Mouse (Mus musculus): ENCODE measurements around the gene Zfp683. TPM values are rescaled to one million over a fixed set of nuclear protein-coding genes. Genes with fewer than 3 reads are reported as not detected.

The Zfp683 gene
- total RNA-seq, 1 experiment, result not detected

GRCm38 (mm10) chr4:134061166-134061830 lies 7.7 kb downstream of the Zfp683 start:
- DNase-seq (ENCODE audit: low read depth, low spot score), result peak; percentile 55
- Histone ChIP-seq H3K9me3 (ENCODE audit: control insufficient read depth, insufficient read depth, low read depth, low read length) (no peaks in the 10 kb centered on the region), H3K27ac (ENCODE audit: insufficient read depth, low read depth, low read length, poor library complexity, severe bottlenecking) (peak overlapping the region; percentile 31; the same call in 1 of the 2 replicates), H3K4me3 (ENCODE audit: insufficient read depth in 1 of 2, low read depth in 1 of 2, low read length in 2 of 2, poor library complexity in 1 of 2, severe bottlenecking in 1 of 2) (no peak overlapping the region), H3K4me1 (ENCODE audit: control insufficient read depth in 2 of 2, insufficient read depth in 2 of 2, low read length in 2 of 2, poor library complexity in 1 of 2) (peaks cover 6 to 35% of the 10 kb centered on the region in 2 experiments), H3K36me3 (ENCODE audit: control insufficient read depth, insufficient read depth, low read length, poor library complexity, severe bottlenecking) (no peaks in the 10 kb centered on the region), H3K9ac (ENCODE audit: insufficient read depth, low read depth, low read length, poor library complexity, severe bottlenecking) (no peak overlapping the region)
- in situ Hi-C loops (cut with MboI; ENCODE audit: low sequenced_read_pairs in 2 of 2, unreplicated experiment in 2 of 2), result no loop called here
- no peak for TF ChIP-seq CHD2 (IDR thresholded peaks at IDR 0.05; ENCODE audit: low read depth, low read length)
- TF ChIP-seq MAFK (IDR thresholded peaks at IDR 0.05; ENCODE audit: insufficient read depth, low read depth, low read length), result no peak
- TF ChIP-seq ZC3H11A (IDR thresholded peaks at IDR 0.05; ENCODE audit: borderline replicate concordance, low read depth, low read length), result no peak
- no peak for TF ChIP-seq HCFC1 (IDR thresholded peaks at IDR 0.05; ENCODE audit: borderline replicate concordance, insufficient read depth, low read length)
- TF ChIP-seq ZNF384 (IDR thresholded peaks at IDR 0.05; ENCODE audit: low read depth, low read length), result no peak

- Histone ChIP-seq H3K9ac (ENCODE audit: insufficient read depth, low read depth, low read length, poor library complexity, severe bottlenecking) (no peak overlapping the region), H3K4me3 (ENCODE audit: insufficient read depth in 1 of 2, low read depth in 1 of 2, low read length in 2 of 2, poor library complexity in 1 of 2, severe bottlenecking in 1 of 2) (no peak overlapping the region), H3K4me1 (ENCODE audit: control insufficient read depth in 2 of 2, insufficient read depth in 2 of 2, low read length in 2 of 2, poor library complexity in 1 of 2) (peaks cover 6 to 35% of the 10 kb centered on the region in 2 experiments), H3K9me3 (ENCODE audit: control insufficient read depth, insufficient read depth, low read depth, low read length) (no peaks in the 10 kb centered on the region), H3K36me3 (ENCODE audit: control insufficient read depth, insufficient read depth, low read length, poor library complexity, severe bottlenecking) (no peaks in the 10 kb centered on the region), H3K27ac (ENCODE audit: insufficient read depth, low read depth, low read length, poor library complexity, severe bottlenecking) (peak overlapping the region; percentile 31; the same call in 1 of the 2 replicates)
- no peak for TF ChIP-seq MAFK (IDR thresholded peaks at IDR 0.05; ENCODE audit: insufficient read depth, low read depth, low read length)
- no peak for TF ChIP-seq CHD2 (IDR thresholded peaks at IDR 0.05; ENCODE audit: low read depth, low read length)
- no peak for TF ChIP-seq ZNF384 (IDR thresholded peaks at IDR 0.05; ENCODE audit: low read depth, low read length)
- TF ChIP-seq ZC3H11A (IDR thresholded peaks at IDR 0.05; ENCODE audit: borderline replicate concordance, low read depth, low read length), result no peak
- TF ChIP-seq HCFC1 (IDR thresholded peaks at IDR 0.05; ENCODE audit: borderline replicate concordance, insufficient read depth, low read length), result no peak
- in situ Hi-C loops (cut with MboI; ENCODE audit: low sequenced_read_pairs in 2 of 2, unreplicated experiment in 2 of 2), result no loop called here
- DNase-seq (ENCODE audit: low read depth, low spot score), result no peak
Measured at GRCm38 (mm10) chr4:134061944-134062446, 8.4 kb downstream of the Zfp683 start.

DNA sequence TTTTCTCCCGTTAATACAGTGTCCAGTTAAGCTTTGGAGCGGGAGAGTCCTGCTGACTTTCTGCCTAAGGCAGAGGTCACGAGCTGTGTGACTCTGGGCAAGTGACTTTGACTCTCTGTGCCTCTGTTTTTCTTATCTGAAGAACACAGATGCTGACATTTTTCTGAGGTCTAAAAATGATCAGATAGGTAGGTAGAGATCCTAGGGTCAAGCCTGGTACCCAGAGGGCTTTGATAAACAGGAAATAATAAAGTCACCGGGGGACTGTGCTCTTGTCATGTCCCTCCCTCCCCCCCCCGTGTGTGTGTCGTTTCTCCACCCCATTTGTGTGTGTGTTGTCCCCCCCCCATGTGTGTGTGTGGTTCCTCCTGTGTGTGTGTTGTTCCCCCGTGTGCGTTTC lies 8.9 kb downstream of the Zfp683 start:
- Histone ChIP-seq H3K4me3 (ENCODE audit: insufficient read depth in 1 of 2, low read depth in 1 of 2, low read length in 2 of 2, poor library complexity in 1 of 2, severe bottlenecking in 1 of 2) (no peak overlapping the region), H3K9ac (ENCODE audit: insufficient read depth, low read depth, low read length, poor library complexity, severe bottlenecking) (no peak overlapping the region), H3K27ac (ENCODE audit: insufficient read depth, low read depth, low read length, poor library complexity, severe bottlenecking) (no peak overlapping the region), H3K9me3 (ENCODE audit: control insufficient read depth, insufficient read depth, low read depth, low read length) (no peaks in the 10 kb centered on the region), H3K36me3 (ENCODE audit: control insufficient read depth, insufficient read depth, low read length, poor library complexity, severe bottlenecking) (no peaks in the 10 kb centered on the region), H3K4me1 (ENCODE audit: control insufficient read depth in 2 of 2, insufficient read depth in 2 of 2, low read length in 2 of 2, poor library complexity in 1 of 2) (peaks cover 7 to 40% of the 10 kb centered on the region in 2 experiments)
- no peak for TF ChIP-seq ZNF384 (IDR thresholded peaks at IDR 0.05; ENCODE audit: low read depth, low read length)
- TF ChIP-seq CHD2 (IDR thresholded peaks at IDR 0.05; ENCODE audit: low read depth, low read length), result no peak
- TF ChIP-seq HCFC1 (IDR thresholded peaks at IDR 0.05; ENCODE audit: borderline replicate concordance, insufficient read depth, low read length), result no peak
- no peak for TF ChIP-seq ZC3H11A (IDR thresholded peaks at IDR 0.05; ENCODE audit: borderline replicate concordance, low read depth, low read length)
- no peak for TF ChIP-seq MAFK (IDR thresholded peaks at IDR 0.05; ENCODE audit: insufficient read depth, low read depth, low read length)
- in situ Hi-C loops (cut with MboI; ENCODE audit: low sequenced_read_pairs in 2 of 2, unreplicated experiment in 2 of 2), result no loop called here
- no peak for DNase-seq (ENCODE audit: low read depth, low spot score)

DNA sequence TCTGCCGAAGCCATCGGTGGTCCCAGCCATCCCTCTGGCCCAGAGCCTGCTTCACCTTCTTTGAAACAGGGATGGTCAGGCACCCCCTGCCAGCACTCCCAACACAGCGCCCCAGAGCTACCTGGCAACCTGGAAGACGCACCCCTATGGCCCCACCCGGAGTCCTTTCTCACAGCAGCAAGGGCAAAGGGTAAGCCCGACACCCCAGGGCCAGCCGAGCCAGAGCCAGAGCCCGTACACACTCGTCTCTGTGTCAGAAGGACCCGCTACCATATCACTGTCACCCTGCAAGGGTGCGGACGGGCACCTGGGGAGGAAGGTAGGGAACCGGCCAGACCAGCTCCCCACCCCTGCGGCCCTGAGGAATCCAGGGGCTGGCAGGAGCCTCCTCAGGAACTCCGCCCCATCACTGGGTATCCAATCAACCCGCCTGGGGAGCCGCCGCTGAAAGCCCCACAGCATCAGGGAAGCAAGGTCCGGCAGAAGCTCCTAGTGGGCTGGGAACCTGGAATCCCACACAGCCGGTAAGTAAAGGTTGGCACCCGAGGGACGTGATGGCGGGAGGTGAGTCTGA lies 11.9 kb downstream of the Zfp683 start:
- TF ChIP-seq MAFK (IDR thresholded peaks at IDR 0.05; ENCODE audit: insufficient read depth, low read depth, low read length) (no peak), ZC3H11A (IDR thresholded peaks at IDR 0.05; ENCODE audit: borderline replicate concordance, low read depth, low read length) (no peak), CHD2 (IDR thresholded peaks at IDR 0.05; ENCODE audit: low read depth, low read length) (no peak), ZNF384 (IDR thresholded peaks at IDR 0.05; ENCODE audit: low read depth, low read length) (no peak), HCFC1 (IDR thresholded peaks at IDR 0.05; ENCODE audit: borderline replicate concordance, insufficient read depth, low read length) (no peak)
- peaks cover 12 to 45% of the 10 kb centered on the region in 2 experiments; a peak in 3 of 4 replicates for H3K4me1 ChIP-seq (ENCODE audit: control insufficient read depth in 2 of 2, insufficient read depth in 2 of 2, low read length in 2 of 2, poor library complexity in 1 of 2)
- peak overlapping the region; percentile 37; the same call in 1 of the 2 replicates for H3K9ac ChIP-seq (ENCODE audit: insufficient read depth, low read depth, low read length, poor library complexity, severe bottlenecking)
- peak overlapping the region; percentile 54 to 56; a peak in 3 of 4 replicates for H3K4me3 ChIP-seq (ENCODE audit: insufficient read depth in 1 of 2, low read depth in 1 of 2, low read length in 2 of 2, poor library complexity in 1 of 2, severe bottlenecking in 1 of 2)
- no peaks in the 10 kb centered on the region for H3K9me3 ChIP-seq (ENCODE audit: control insufficient read depth, insufficient read depth, low read depth, low read length)
- in situ Hi-C loops (cut with MboI; ENCODE audit: low sequenced_read_pairs in 2 of 2, unreplicated experiment in 2 of 2), result no loop called here
- peak overlapping the region; percentile 3; the same call in 1 of the 2 replicates for H3K27ac ChIP-seq (ENCODE audit: insufficient read depth, low read depth, low read length, poor library complexity, severe bottlenecking)
- H3K36me3 ChIP-seq (ENCODE audit: control insufficient read depth, insufficient read depth, low read length, poor library complexity, severe bottlenecking), result no peaks in the 10 kb centered on the region
- no peak for DNase-seq (ENCODE audit: low read depth, low spot score)

Measured in ES-E14 (cell line).